Mouse (Mus musculus) testis, adult 2 months (tissue): ENCODE measurements around the gene Riok1.

Experiments
- CTCF ChIP-seq: fragments of 200-500 bp; IDR thresholded peaks from 2 replicates; pipeline ENCODE4 v1.5.1; 2012; ENCODE audit warnings: low read depth, mild to moderate bottlenecking, inconsistent platforms, low read length, moderate library complexity; ENCODE audit not compliant: control insufficient read depth, insufficient read depth, insufficient replicate concordance
- POLR2A ChIP-seq: fragments of 200-500 bp; IDR thresholded peaks from 2 replicates; pipeline ENCODE4 v1.6.1; 2012; ENCODE audit warnings: low read depth, mild to moderate bottlenecking, inconsistent platforms, low read length, moderate library complexity; ENCODE audit not compliant: control insufficient read depth

DNA sequence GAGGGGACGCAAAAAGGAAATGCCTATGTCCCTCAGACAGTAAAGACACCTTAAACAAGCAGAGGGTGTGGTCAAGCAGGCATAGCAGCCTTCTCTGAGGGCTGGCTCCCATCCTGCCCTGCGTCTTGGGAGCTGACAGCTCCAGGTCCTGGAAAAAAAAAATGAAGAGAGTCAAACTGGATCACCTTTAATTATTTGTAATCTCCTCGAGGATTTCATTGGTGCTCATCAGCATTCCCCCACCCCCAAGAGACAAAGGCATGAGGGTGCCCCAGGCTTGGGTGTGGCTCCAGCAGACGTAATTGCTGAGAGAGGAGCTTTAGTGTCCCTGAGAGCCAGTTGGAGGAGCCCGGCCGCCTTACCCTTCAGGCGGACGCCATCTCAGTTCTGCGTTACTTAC, 43.2 kb downstream of the Riok1 start:
- TF ChIP-seq CTCF (no peak), POLR2A (no peak)
